In genomic region chr12:17723999-17724398, GRCm38 (mm10) we compare ENCODE assay signal across 10 mouse cellular contexts. TPM values are rescaled to one million over a fixed set of nuclear protein-coding genes. Genes with fewer than 3 reads are reported as not detected.
DNase-seq lines count a peak whose midpoint lies in the region; ATAC-seq and TF ChIP-seq lines count a peak whose summit lies in the region.
"Had no signal": no experiment of that assay in that cellular context is flagged by ENCODE, and none has a peak within 500 bp of the region (broad histone marks: within the 10 kb centered on the region; RNA-seq: fewer than 3 reads in every experiment).

No protein-coding gene starts in this region.

- no peak for TF ChIP-seq CTCF in thymus, adult 2 months (IDR thresholded peaks at IDR 0.05; ENCODE audit: borderline replicate concordance, control insufficient read depth, extremely low read depth, insufficient read depth, low read length, poor library complexity)

- no peaks in the 10 kb centered on the region for H3K9me3 ChIP-seq in kidney, embryonic 14.5 days (ENCODE audit: control insufficient read depth, low read length)
- H3K9me3 ChIP-seq in liver, embryonic 15.5 days (replicated peaks), result no peaks in the 10 kb centered on the region

- 29% methylated on average over 6 of the region's 6 CpGs for WGBS in kidney, embryonic 14.5 days
- 92% methylated on average over 6 of the region's 6 CpGs for WGBS in thymus, adult 2 months
- WGBS in liver, embryonic 15.5 days (ENCODE audit: insufficient replicate concordance), result 63% methylated on average over 6 of the region's 6 CpGs

- peaks cover 47% of the 10 kb centered on the region for H3K4me1 ChIP-seq in kidney, embryonic 14.5 days (ENCODE audit: control insufficient read depth, insufficient read depth, low read length)
- H3K4me1 ChIP-seq in thymus, adult 2 months (replicated peaks; ENCODE audit: control insufficient read depth, insufficient read depth, low read length), result peaks cover 67% of the 10 kb centered on the region
- H3K4me1 ChIP-seq in liver, embryonic 15.5 days (replicated peaks), result peaks cover 59% of the 10 kb centered on the region

- H3K27ac ChIP-seq in kidney, embryonic 14.5 days (ENCODE audit: low read depth, low read length), result peak overlapping the region; percentile 13; the same call in 1 of the 2 replicates
- H3K27ac ChIP-seq in thymus, adult 2 months (ENCODE audit: control insufficient read depth, insufficient read depth, low read length), result peak overlapping the region; percentile 95
- H3K27ac ChIP-seq in liver, embryonic 15.5 days (replicated peaks), result 0 out of 2 replicates have a peak overlapping the region, but pooled peaks have one; percentile 45

- ATAC-seq in kidney, embryonic 14.5 days (ENCODE audit: low FRiP score, low TSS enrichment), result no peak
- no peak for ATAC-seq in liver, embryonic 15.5 days (ENCODE audit: insufficient read depth)
- no peak for ATAC-seq in granulocyte monocyte progenitor cell, adult 5-6 weeks (replicated peaks; ENCODE audit: poor library complexity, severe bottlenecking)
- ATAC-seq: Patski had no signal

- H3K4me2 ChIP-seq in kidney, embryonic 14.5 days (replicated peaks; ENCODE audit: low read depth, low read length), result no peak overlapping the region
- no peak overlapping the region for H3K4me2 ChIP-seq in liver, embryonic 15.5 days

- H3K4me3 ChIP-seq in kidney, embryonic 14.5 days (ENCODE audit: low read length), result no peak overlapping the region
- H3K4me3 ChIP-seq in thymus, adult 2 months (ENCODE audit: control insufficient read depth, insufficient read depth, low read length), result no peak overlapping the region
- no peak overlapping the region for H3K4me3 ChIP-seq in liver, embryonic 15.5 days (replicated peaks)
- H3K4me3 ChIP-seq: myocyte had no signal

- no peaks in the 10 kb centered on the region for H3K27me3 ChIP-seq in kidney, embryonic 14.5 days (ENCODE audit: control insufficient read depth, insufficient read depth, low read length)
- no peaks in the 10 kb centered on the region for H3K27me3 ChIP-seq in thymus, adult 2 months (ENCODE audit: control insufficient read depth, insufficient read depth, low read length)
- H3K27me3 ChIP-seq in liver, embryonic 15.5 days, result no peaks in the 10 kb centered on the region
- H3K27me3 ChIP-seq: Patski had no signal

- no peak for DNase-seq in kidney, adult 18-20 months
- DNase-seq in thymus, adult 2 months, result no peak
- DNase-seq in thymus, postnatal 10 days (ENCODE audit: low spot score in 2 of 2), result no peak
- DNase-seq in testis, postnatal 14 days (ENCODE audit: low spot score), result peak; percentile 52
- no peak for DNase-seq in adrenal gland, postnatal 36 days

- no peak for TF ChIP-seq POLR2A in thymus, adult 2 months (IDR thresholded peaks at IDR 0.05; ENCODE audit: control insufficient read depth, extremely low read depth, insufficient read depth, low read length, poor library complexity)

- no peak overlapping the region for H3K9ac ChIP-seq in kidney, embryonic 14.5 days (ENCODE audit: low read depth, low read length)
- H3K9ac ChIP-seq in liver, embryonic 15.5 days, result no peak overlapping the region

- no peaks in the 10 kb centered on the region for H3K36me3 ChIP-seq in kidney, embryonic 14.5 days (ENCODE audit: control insufficient read depth, insufficient read depth, low read length)
- no peaks in the 10 kb centered on the region for H3K36me3 ChIP-seq in thymus, adult 2 months (ENCODE audit: control insufficient read depth, insufficient read depth, low read length)
- no peaks in the 10 kb centered on the region for H3K36me3 ChIP-seq in liver, embryonic 15.5 days (replicated peaks)

RNA-seq across cellular contexts. Expression of gene Hpcal1, which starts 33.3 kb away (rescaled TPM):
- 44.8 and 58.1 TPM in 2 replicates for polyA plus RNA-seq in kidney, embryonic 14.5 days (2014; fragmentation: Nextera tagmentation; extraction: Ambion mirVana)
- 322 and 334 TPM in 2 replicates for polyA plus RNA-seq in thymus, adult 2 months (2012; rRNA removed)
- 20.3 and 22.2 TPM in 2 replicates for polyA plus RNA-seq in liver, embryonic 15.5 days (2015; fragmentation: Nextera tagmentation; extraction: Ambion mirVana)
- total RNA-seq in adrenal gland, postnatal 36 days (2021), result 10 to 100 TPM; 17.1 to 19.1 TPM
- 58.9 and 59.4 TPM in 2 replicates for total RNA-seq in granulocyte monocyte progenitor cell, adult 5-6 weeks (2014; fragmentation: Nextera tagmentation)
- total RNA-seq in granulocyte monocyte progenitor cell, adult 5-6 weeks (2017), result 19.6 and 21.7 TPM in 2 replicates

Comparison
In these comparisons a context has a peak if more than half of its experiments do, and no peak if none do; other contexts are left out.
1. H3K27ac ChIP-seq: peak in every context shown above with its lines; median percentile 95 in thymus, adult 2 months; 45 in liver, embryonic 15.5 days; 13 in kidney, embryonic 14.5 days.